Mouse (Mus musculus) forebrain, embryonic 11.5 days (tissue): ENCODE results near the gene Rfesd. TPM values are rescaled to one million over a fixed set of nuclear protein-coding genes. Genes with fewer than 3 reads are reported as not detected.

Experiments used
- ATAC-seq: fragments of 200-750 bp; cut with Nextera tagmentation; replicated peaks from 2 replicates; pipeline ENCODE4 v1.8.0; 2017; ENCODE audit warnings: moderate TSS enrichment; ENCODE audit not compliant: low FRiP score
- DNase-seq: peaks from one replicate; pipeline ENCODE4 v3.0.0-alpha.2; 2017; ENCODE audit warnings: low spot score
- H3K27ac ChIP-seq: fragments of 300-500 bp; sonication (generic); 2 replicates; pipeline ENCODE4 v1.5.1; 2014; ENCODE audit warnings: low read depth, low read length
- H3K27me3 ChIP-seq: fragments of 300-500 bp; sonication (generic); 2 replicates; pipeline ENCODE4 v1.6.1; 2014; ENCODE audit warnings: mild to moderate bottlenecking, low read length, mixed read lengths; ENCODE audit not compliant: control insufficient read depth, insufficient read depth
- H3K36me3 ChIP-seq: fragments of 300-500 bp; sonication (generic); 2 replicates; pipeline ENCODE4 v1.6.1; 2014; ENCODE audit warnings: mild to moderate bottlenecking, low read length, moderate library complexity, mixed read lengths; ENCODE audit not compliant: control insufficient read depth, insufficient read depth
- H3K4me1 ChIP-seq: fragments of 300-500 bp; sonication (generic); replicated peaks from 2 replicates; pipeline ENCODE4 v1.6.1; 2014; ENCODE audit warnings: low read length, mixed read lengths; ENCODE audit not compliant: control insufficient read depth, insufficient read depth
- H3K4me2 ChIP-seq: fragments of 300-500 bp; sonication (generic); 2 replicates; pipeline ENCODE4 v1.6.1; 2014; ENCODE audit warnings: low read depth, mild to moderate bottlenecking, low read length, moderate library complexity, mixed read lengths; ENCODE audit not compliant: severe bottlenecking
- H3K4me3 ChIP-seq: fragments of 300-500 bp; sonication (generic); 2 replicates; pipeline ENCODE4 v1.5.1; 2014; ENCODE audit warnings: low read depth, low read length
- H3K9ac ChIP-seq: fragments of 300-500 bp; sonication (generic); 2 replicates; pipeline ENCODE4 v1.6.1; 2014; ENCODE audit warnings: low read length
- H3K9me3 ChIP-seq: fragments of 300-500 bp; sonication (generic); 2 replicates; pipeline ENCODE4 v1.6.1; 2016; ENCODE audit warnings: low read length, mixed read lengths; ENCODE audit not compliant: control insufficient read depth
- WGBS: fragments of 180-500 bp; shearing (Covaris S2); extraction: QIAGEN DNeasy Blood & Tissue Kit; methylation state at CpG from one replicate; pipeline ENCODE4 v1.1.7; 2014; 5-methylcytosine and 5-hydroxymethylcytosine counted together
- polyA plus RNA-seq: library from polyadenylated mRNA; unstranded; fragments of >200 nt; fragmentation: Nextera tagmentation; extraction: Ambion mirVana; gene quantifications from 2 replicates; pipeline ENCODE4 v1.2.1, GENCODE M21; 2014

Rfesd gene
- polyA plus RNA-seq, 1 experiment from 2014 or later = 22.9 TPM

DNA sequence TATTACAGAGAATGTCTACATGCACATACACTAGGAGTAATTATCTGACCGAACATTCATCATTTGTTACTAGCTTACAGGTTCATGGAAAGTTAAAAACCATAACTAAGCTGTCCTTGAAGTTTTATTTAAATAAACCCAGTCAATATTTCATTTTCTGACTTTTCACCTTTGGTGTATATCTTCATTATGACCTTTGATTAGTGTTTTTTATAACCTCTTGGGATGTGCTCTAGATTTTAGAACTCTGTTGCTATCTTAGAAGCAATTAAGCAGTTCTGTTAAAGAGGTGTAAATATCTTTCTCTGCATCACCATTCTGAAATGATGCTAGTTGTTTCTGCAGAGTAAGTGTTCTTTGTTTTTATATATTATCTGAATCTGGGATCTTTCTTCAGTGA, 51.7 kb downstream of the Rfesd start, which contains the start of gene Spata9:
Spata9 (plus strand) TSS at position 301 of the 400 bp plus-strand sequence.
- Histone ChIP-seq H3K9ac (no peak within 1 kb of the TSS), H3K27ac (no peak within 1 kb of the TSS), H3K9me3 (no peaks in the 10 kb centered on the region), H3K36me3 (no peaks in the 10 kb centered on the region), H3K4me2 (no peak within 1 kb of the TSS), H3K4me1 (no peaks in the 10 kb centered on the region), H3K27me3 (no peaks in the 10 kb centered on the region), H3K4me3 (no peak within 1 kb of the TSS)
- no peak for DNase-seq
- 91% methylated on average over 1 of the region's 1 CpGs for WGBS
- no peak for ATAC-seq

DNA sequence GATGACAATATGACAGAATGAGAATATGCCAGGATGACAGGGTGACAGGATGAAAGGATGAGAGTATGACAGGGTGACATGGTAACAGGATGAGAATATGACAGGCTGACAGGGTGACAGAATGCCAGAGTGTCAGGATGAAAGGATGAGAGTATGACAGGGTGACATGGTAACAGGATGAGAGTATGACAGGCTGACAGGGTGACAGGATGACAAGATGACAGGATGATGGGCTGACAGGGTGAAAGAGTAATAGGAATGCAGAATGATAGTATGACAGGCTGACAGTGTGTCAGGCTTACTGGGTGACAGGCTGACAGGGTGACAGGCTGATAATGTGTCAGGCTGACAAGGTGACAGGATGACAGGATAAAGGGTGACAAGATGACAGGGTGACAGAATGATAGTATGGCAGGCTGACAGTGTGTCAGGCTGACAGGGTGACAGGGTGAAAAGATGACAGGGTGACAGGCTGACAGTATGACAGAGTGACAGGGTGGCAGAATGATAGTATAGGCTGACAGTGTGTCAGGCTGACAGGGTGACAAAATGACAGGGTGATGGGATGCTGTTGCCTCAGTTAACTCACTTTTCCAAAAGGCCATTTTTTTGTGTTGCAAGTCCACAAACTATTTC, 63.0 kb downstream of the Rfesd start:
- ATAC-seq = no peak
- H3K36me3 ChIP-seq = no peaks in the 10 kb centered on the region

More for the DNA sequence above, 63.0 kb downstream of the Rfesd start:
- Histone ChIP-seq H3K9ac (no peak overlapping the region), H3K4me2 (no peak overlapping the region), H3K9me3 (no peaks in the 10 kb centered on the region), H3K4me3 (no peak overlapping the region), H3K4me1 (no peaks in the 10 kb centered on the region), H3K27ac (no peak overlapping the region), H3K27me3 (no peaks in the 10 kb centered on the region)
- DNase-seq = no peak

Other genes with a start within 250 kb of the Rfesd start
- gene Glrx, start 178.9 kb downstream of the Rfesd start, polyA plus RNA-seq = 19.4 and 22.9 TPM in 2 replicates
- 64.4 and 66.7 TPM in 2 replicates for gene Rhobtb3, start 74.8 kb downstream of the Rfesd start, polyA plus RNA-seq
- gene Spata9, start 51.6 kb downstream of the Rfesd start, polyA plus RNA-seq = 0.67 TPM in 1 of 2 replicates, not detected in the other
- gene Gpr150, start 38.3 kb upstream of the Rfesd start, polyA plus RNA-seq = 0.36 and 0.48 TPM in 2 replicates
- gene Arsk, start 79.9 kb upstream of the Rfesd start, polyA plus RNA-seq = 4.8 and 6.6 TPM in 2 replicates
- 17.0 and 17.3 TPM in 2 replicates for gene Ttc37, start 80.0 kb upstream of the Rfesd start, polyA plus RNA-seq